Mouse (Mus musculus) B cell, adult 62 days (primary cell): ENCODE measurements around the gene Vgll4. TPM values are rescaled to one million over a fixed set of nuclear protein-coding genes. Genes with fewer than 3 reads are reported as not detected.

Experiments used
- total RNA-seq: library from RNA; stranded (reverse); gene quantifications from 4 replicates; pipeline ENCODE4 v1.2.4, GENCODE M21; 2023

The Vgll4 gene
- total RNA-seq = 72.4 to 86.4 TPM (median 76.4 TPM) in 4 replicates

DNA sequence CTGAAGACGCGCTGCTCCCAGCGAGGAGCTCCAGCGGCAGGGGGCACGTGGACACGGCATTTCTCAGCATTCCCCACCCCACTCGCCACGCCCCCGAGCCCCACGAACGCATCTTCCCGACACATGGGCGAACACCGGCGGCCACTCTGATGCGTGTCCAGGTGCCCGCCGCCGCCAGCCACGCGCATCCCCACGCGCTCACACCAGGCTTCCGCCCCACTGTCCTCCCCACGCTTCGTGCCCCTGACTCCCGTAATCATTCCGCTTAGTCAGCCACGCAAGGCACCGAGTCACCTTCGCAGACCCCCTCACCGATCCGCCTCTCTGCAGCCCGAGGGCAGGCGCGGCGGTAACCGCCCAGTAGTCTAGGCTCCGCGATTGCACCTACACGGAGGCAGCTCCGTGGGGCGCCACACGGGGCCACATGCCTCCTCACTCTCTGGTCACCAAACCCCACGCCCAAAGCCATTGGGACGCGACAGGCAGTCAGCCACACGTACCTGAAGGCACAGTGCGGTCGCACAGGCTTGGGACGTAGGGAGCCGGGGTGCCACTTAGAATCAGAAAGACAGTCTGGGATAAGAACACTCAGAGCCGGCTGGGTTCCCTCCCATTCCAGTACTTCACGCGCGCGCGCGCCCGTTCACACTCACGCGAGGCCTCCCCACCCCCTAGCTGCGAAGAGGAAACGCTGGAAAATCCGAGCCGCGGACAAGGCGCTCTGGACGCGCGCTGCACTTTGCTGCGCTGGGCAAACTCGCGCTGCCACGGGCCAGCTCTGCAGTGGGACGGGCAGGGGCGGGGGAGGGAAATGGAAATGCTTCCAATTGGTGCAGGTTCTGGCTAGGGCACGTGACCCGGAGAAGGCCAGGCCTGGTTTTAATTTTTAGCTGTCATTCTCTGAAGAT lies at the start of gene Vgll4:
TSS of gene Vgll4 (minus strand) at position 782 of the 908 bp plus-strand sequence.

Other genes with a start within 250 kb of the Vgll4 start
- 19.0 to 22.9 TPM (median 20.8 TPM) in 4 replicates for gene Tamm41, start 67.9 kb upstream of the Vgll4 start, total RNA-seq
- not detected in 4 replicates for gene Syn2, start 164.9 kb upstream of the Vgll4 start, total RNA-seq